ENCODE assay signal across 27 mouse cellular contexts in genomic region chr9:109101933-109102445, GRCm38 (mm10). TPM values are rescaled to one million over a fixed set of nuclear protein-coding genes. Genes with fewer than 3 reads are reported as not detected.
"Had no signal": no experiment of that assay in that cellular context is flagged by ENCODE, and none has a peak within 500 bp of the region (broad histone marks: within the 10 kb centered on the region; RNA-seq: fewer than 3 reads in every experiment).

No protein-coding gene starts in this region.

- H3K4me3 ChIP-seq: gastrocnemius, adult 2 months; heart, embryonic 10.5 days; heart, embryonic 12.5 days; hindbrain, embryonic 10.5 days; hindbrain, embryonic 12.5 days; hindbrain, embryonic 15.5 days; intestine, embryonic 15.5 days; layer of hippocampus, adult 2 months; left cerebral cortex, adult 2 months; limb, embryonic 10.5 days; limb, embryonic 12.5 days had no signal

- ATAC-seq: inflammation-experienced regulatory T-cells, adult 6 months; intestine, embryonic 15.5 days; intestine, postnatal 0 days had no signal

- H3K4me2 ChIP-seq: heart, embryonic 12.5 days; hindbrain, embryonic 12.5 days; hindbrain, embryonic 15.5 days; intestine, embryonic 15.5 days; limb, embryonic 12.5 days; liver, embryonic 11.5 days had no signal

- H3K9ac ChIP-seq: heart, embryonic 12.5 days; hindbrain, embryonic 12.5 days; hindbrain, embryonic 15.5 days; intestine, embryonic 15.5 days; liver, embryonic 14.5 days had no signal

- H3K27ac ChIP-seq: gastrocnemius, adult 2 months; heart, embryonic 10.5 days; hindbrain, embryonic 10.5 days; hindbrain, embryonic 12.5 days; hindbrain, embryonic 15.5 days; intestine, embryonic 15.5 days; left cerebral cortex, adult 2 months; limb, embryonic 10.5 days; limb, embryonic 12.5 days; liver, embryonic 14.5 days had no signal

- H3K9me3 ChIP-seq: heart, embryonic 10.5 days; heart, embryonic 12.5 days; hindbrain, embryonic 10.5 days; hindbrain, embryonic 12.5 days; hindbrain, embryonic 15.5 days; intestine, embryonic 15.5 days; limb, embryonic 10.5 days; limb, embryonic 12.5 days had no signal

- DNase-seq: gastrocnemius, adult 2 months; gastrocnemius, postnatal 10 days; gastrocnemius, postnatal 25 days; heart, adult 18-20 months; heart, postnatal 10 days; heart, postnatal 4 days; kidney, adult 18-20 months; kidney, adult 8-10 months; kidney, postnatal 10 days; kidney, postnatal 25 days; kidney, postnatal 4 days; liver had no signal

- H3K27me3 ChIP-seq: heart, embryonic 12.5 days; hindbrain, embryonic 12.5 days; hindbrain, embryonic 15.5 days; intestine, embryonic 15.5 days; limb, embryonic 12.5 days had no signal

RNA-seq across cellular contexts. Expression of gene Plxnb1, which starts 6.8 kb away (rescaled TPM):
- total RNA-seq: granulocyte monocyte progenitor cell, adult 5-6 weeks had no signal
